Mouse (Mus musculus): Measurements from ENCODE around the gene Mettl3. TPM values are rescaled to one million over a fixed set of nuclear protein-coding genes. Genes with fewer than 3 reads are reported as not detected.
"Not testable (repeated sequence)": the region's sequence is repeated elsewhere in the genome, so short reads cannot be mapped to it uniquely, and the experiment has no call there.

Gene Mettl3
- polyA plus RNA-seq, 1 experiment from 2014 or later = 52.9 TPM

GRCm38 (mm10) chr14:52315792-52316440 lies 11.0 kb upstream of the Mettl3 start:
- H3K9me3 ChIP-seq = no peaks in the 10 kb centered on the region
- WGBS = under 1% methylated on average over 33 of the region's 41 CpGs
- peak overlapping the region; percentile 94 for H3K9ac ChIP-seq
- H3K36me3 ChIP-seq = peaks cover 39% of the 10 kb centered on the region
- peak overlapping the region; percentile 87 for H3K4me2 ChIP-seq
- H3K27ac ChIP-seq = peak overlapping the region; percentile 92
- H3K27me3 ChIP-seq = no peaks in the 10 kb centered on the region
- peak; percentile 81 for ATAC-seq (ENCODE audit: insufficient number of reproducible peaks, insufficient read depth, low FRiP score, low TSS enrichment, low read depth)
- H3K4me1 ChIP-seq = peaks cover 41% of the 10 kb centered on the region
- H3K4me3 ChIP-seq = peak overlapping the region; percentile 82

- no peaks in the 10 kb centered on the region for H3K9me3 ChIP-seq
- H3K36me3 ChIP-seq = peaks cover 45% of the 10 kb centered on the region
- H3K4me3 ChIP-seq = peak overlapping the region; percentile 82
- 5% methylated on average over 17 of the region's 17 CpGs for WGBS
- ATAC-seq (ENCODE audit: insufficient number of reproducible peaks, insufficient read depth, low FRiP score, low TSS enrichment, low read depth) = no peak
- peak overlapping the region; percentile 87 for H3K4me2 ChIP-seq
- H3K27ac ChIP-seq = peak overlapping the region; percentile 92
- H3K4me1 ChIP-seq = peaks cover 41% of the 10 kb centered on the region
- H3K9ac ChIP-seq = peak overlapping the region; percentile 94
- no peaks in the 10 kb centered on the region for H3K27me3 ChIP-seq
Measured at GRCm38 (mm10) chr14:52315283-52315780, 10.4 kb upstream of the Mettl3 start.

DNA sequence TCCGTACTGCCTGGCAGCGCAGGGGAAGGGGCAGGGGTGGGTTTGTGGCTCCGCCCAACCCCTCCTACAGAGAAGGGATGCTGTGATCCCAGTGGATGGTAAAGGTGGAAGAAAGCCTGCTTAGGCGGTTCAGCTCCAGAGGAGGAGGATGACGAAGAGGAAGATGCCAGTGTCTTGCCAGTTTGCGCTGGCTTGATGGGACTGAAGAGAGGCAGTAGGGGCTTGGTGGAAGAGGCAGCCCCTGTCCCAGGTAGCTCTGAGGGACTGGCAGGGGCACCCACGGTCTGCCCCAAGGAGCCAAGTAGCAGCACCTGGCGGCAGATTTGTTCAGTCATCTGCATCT lies 9.9 kb upstream of the Mettl3 start:
- Histone ChIP-seq H3K9me3 (no peaks in the 10 kb centered on the region), H3K9ac (peak overlapping the region; percentile 94), H3K36me3 (peaks cover 50% of the 10 kb centered on the region), H3K4me2 (peak overlapping the region; percentile 87), H3K4me3 (peak overlapping the region; percentile 82), H3K27ac (0 out of 2 replicates have a peak overlapping the region, but pooled peaks have one; percentile 92), H3K27me3 (no peaks in the 10 kb centered on the region), H3K4me1 (peaks cover 41% of the 10 kb centered on the region)
- no peak for ATAC-seq (ENCODE audit: insufficient number of reproducible peaks, insufficient read depth, low FRiP score, low TSS enrichment, low read depth)
- WGBS = 45% methylated on average over 8 of the region's 8 CpGs

DNA sequence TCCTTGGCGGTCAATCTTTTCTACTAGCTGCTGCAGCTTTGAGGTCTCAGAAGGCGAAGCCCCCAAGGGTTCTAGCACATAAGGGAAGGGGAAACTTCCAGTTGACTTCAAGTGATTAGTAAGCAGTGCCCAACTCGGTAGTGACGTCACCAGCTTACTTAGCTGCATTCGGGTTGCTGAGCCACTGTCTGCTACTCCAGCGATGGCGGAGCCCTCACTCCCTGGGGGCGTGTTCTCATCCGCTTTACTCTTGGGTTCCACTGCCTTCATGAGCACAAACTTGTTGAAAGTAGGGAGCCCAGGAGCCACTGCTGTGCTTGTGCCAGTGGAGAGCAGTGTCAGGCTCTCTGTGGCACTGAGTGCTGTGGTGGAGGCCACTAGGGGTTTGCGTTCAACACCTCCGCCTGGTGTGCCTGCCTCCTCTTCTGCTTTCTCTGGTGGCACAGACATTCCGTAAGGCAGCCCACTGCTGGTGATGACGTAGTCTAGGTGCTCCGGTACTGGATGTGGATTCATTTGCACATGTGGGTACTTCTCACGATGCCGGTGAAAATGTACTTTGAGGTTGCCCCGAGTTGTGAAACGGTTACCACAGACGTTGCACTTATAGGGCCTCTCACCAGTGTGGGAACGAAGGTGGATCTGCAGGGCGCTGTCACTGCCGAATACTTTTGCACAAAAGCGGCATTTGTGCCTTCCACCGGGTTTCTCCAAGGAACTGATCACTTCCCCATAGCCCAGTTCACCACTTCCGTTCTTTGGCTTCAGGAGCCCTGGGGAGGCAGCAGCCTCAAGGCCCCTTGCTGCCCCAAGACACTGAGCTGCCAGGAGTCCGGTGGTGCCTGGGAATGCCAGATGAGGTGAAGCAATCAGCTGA lies 9.2 kb upstream of the Mettl3 start:
- Histone ChIP-seq H3K27ac (no peak overlapping the region), H3K4me2 (peak overlapping the region; percentile 87), H3K4me1 (peaks cover 41% of the 10 kb centered on the region), H3K36me3 (peaks cover 55% of the 10 kb centered on the region), H3K9ac (peak overlapping the region; percentile 94), H3K9me3 (no peaks in the 10 kb centered on the region), H3K27me3 (no peaks in the 10 kb centered on the region), H3K4me3 (peak overlapping the region; percentile 82)
- 87% methylated on average over 26 of the region's 26 CpGs for WGBS
- no peak for ATAC-seq (ENCODE audit: insufficient number of reproducible peaks, insufficient read depth, low FRiP score, low TSS enrichment, low read depth)

- Histone ChIP-seq H3K4me1 (peaks cover 35% of the 10 kb centered on the region), H3K27me3 (no peaks in the 10 kb centered on the region), H3K4me2 (no peak overlapping the region), H3K4me3 (no peak overlapping the region), H3K36me3 (peaks cover 63% of the 10 kb centered on the region), H3K9me3 (no peaks in the 10 kb centered on the region), H3K27ac (no peak overlapping the region), H3K9ac (no peak overlapping the region)
- no peak for ATAC-seq (ENCODE audit: insufficient number of reproducible peaks, insufficient read depth, low FRiP score, low TSS enrichment, low read depth)
- 87% methylated on average over 2 of the region's 2 CpGs for WGBS
Measured at GRCm38 (mm10) chr14:52310906-52311305, 6.0 kb upstream of the Mettl3 start.

- 94% methylated on average over 6 of the region's 6 CpGs for WGBS
- not testable (repeated sequence) for H3K27ac ChIP-seq; H3K9me3 ChIP-seq; H3K9ac ChIP-seq; H3K4me2 ChIP-seq; H3K27me3 ChIP-seq; ATAC-seq (ENCODE audit: insufficient number of reproducible peaks, insufficient read depth, low FRiP score, low TSS enrichment, low read depth); H3K4me3 ChIP-seq
- Histone ChIP-seq H3K36me3 (peaks cover 63% of the 10 kb centered on the region), H3K4me1 (peaks cover 34% of the 10 kb centered on the region)
Measured at GRCm38 (mm10) chr14:52310343-52310742, 5.4 kb upstream of the Mettl3 start.

DNA sequence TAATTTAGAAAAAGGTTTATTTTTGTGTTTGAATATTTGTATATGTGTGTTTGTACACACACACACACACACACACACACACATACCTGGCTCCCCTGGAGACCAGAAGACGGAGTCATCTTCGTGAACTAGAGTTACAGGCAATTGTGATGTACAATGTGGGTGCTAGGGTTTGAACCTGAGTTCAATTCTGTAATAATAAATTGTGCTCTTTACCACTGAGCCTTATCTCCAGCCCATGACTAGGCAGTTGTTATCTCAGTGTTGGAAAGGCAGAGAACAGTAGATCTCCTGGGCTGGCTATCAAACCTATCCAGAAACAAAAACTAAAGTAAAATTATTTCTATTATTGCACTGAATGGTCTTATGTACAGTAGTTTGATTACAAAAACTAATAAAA lies 1.2 kb upstream of the Mettl3 start:
- Histone ChIP-seq H3K9me3 (no peaks in the 10 kb centered on the region), H3K4me3 (no peak overlapping the region), H3K4me2 (no peak overlapping the region), H3K9ac (no peak overlapping the region), H3K4me1 (peaks cover 7% of the 10 kb centered on the region; the same call in 1 of the 2 replicates), H3K36me3 (peaks cover 25% of the 10 kb centered on the region), H3K27ac (no peak overlapping the region), H3K27me3 (no peaks in the 10 kb centered on the region)
- no peak for ATAC-seq (ENCODE audit: insufficient number of reproducible peaks, insufficient read depth, low FRiP score, low TSS enrichment, low read depth)
- WGBS = 96% methylated on average over 2 of the region's 2 CpGs

DNA sequence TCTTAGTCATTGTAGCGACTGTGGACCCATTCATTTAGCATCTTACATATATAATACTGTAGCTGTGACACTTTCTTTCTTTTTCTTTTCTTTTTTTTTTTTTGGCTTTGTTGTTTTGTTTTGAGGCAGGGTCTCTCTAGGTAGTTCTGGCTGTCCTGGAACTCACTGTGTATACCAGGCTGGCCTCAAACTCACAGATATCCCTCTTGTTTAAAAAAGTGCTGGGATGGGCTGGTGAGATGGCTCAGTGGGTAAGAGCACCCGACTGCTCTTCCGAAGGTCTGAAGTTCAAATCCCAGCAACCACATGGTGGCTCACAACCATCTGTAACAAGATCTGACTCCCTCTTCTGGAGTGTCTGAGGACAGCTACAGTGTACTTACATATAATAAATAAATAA lies 1.4 kb downstream of the Mettl3 start:
- not testable (repeated sequence) for H3K4me1 ChIP-seq; H3K27me3 ChIP-seq; H3K9ac ChIP-seq; H3K9me3 ChIP-seq; H3K27ac ChIP-seq; ATAC-seq (ENCODE audit: insufficient number of reproducible peaks, insufficient read depth, low FRiP score, low TSS enrichment, low read depth)
- 84% methylated on average over 3 of the region's 3 CpGs for WGBS
- Histone ChIP-seq H3K36me3 (peaks cover 18% of the 10 kb centered on the region), H3K4me3 (peak overlapping the region; percentile 72; the same call in 1 of the 2 replicates), H3K4me2 (peak overlapping the region; percentile 76; the same call in 1 of the 2 replicates)

DNA sequence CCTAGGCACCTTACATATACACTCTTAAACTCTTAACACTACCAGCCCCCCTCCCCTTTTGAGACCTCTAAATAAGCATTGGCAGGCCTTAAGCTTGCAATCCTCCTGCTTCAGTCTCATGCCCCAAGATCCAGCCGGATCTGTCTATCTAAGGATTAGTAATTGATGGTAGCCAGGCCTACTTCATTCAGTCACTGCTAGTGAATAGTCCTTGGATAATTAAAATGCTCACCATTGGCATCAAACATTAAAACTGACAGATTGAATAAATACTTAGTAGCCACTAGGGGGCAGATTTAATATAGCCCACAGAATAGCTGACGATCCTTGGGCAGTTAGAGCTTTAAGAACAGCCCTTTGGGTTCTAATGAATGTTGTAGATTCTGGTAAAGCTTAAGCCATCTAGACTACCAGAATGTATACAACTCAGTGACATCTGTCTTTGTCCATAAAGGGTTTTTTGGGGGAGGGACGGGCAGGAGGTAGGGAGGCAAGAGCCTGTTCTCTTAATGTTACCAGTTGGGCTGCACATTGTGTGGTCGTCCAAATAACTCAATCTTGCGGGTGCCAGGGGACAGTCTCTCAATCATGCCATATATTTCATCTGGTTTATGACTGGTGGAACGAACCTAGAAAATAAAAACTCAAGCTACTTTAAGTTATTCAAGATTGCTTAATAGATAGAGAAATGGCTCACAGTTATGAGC lies 9.2 kb downstream of the Mettl3 start:
- H3K36me3 ChIP-seq = peaks cover 86% of the 10 kb centered on the region
- H3K9ac ChIP-seq = no peak overlapping the region
- no peak overlapping the region for H3K4me2 ChIP-seq
- H3K9me3 ChIP-seq = no peaks in the 10 kb centered on the region
- no peaks in the 10 kb centered on the region for H3K4me1 ChIP-seq
- WGBS = 73% methylated on average over 6 of the region's 6 CpGs
- H3K4me3 ChIP-seq = no peak overlapping the region
- no peak for ATAC-seq (ENCODE audit: insufficient number of reproducible peaks, insufficient read depth, low FRiP score, low TSS enrichment, low read depth)
- H3K27me3 ChIP-seq = no peaks in the 10 kb centered on the region
- H3K27ac ChIP-seq = no peak overlapping the region

DNA sequence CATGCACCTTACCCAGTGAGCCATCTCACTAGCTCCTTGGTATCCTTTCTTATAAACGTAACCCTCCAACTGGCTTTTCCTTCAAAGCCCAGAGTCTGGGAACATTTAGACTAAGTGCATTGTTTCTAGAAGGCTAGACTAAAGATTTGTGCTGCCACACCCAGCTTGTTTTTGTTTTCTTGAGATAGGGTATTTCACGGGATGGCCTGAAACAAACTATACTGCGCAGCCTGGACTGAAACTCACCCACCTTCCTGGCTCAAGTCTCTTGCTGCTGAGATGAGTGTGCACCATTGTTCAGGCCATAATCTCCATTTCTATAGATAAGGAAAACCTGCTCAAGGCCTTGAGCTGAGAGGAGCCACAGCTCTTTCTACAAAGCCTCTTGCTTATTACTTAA lies 20.7 kb downstream of the Mettl3 start:
- H3K4me1 ChIP-seq = peaks cover 8% of the 10 kb centered on the region
- WGBS = 91% methylated on average over 3 of the region's 3 CpGs
- H3K9me3 ChIP-seq = no peaks in the 10 kb centered on the region
- H3K4me3 ChIP-seq = no peak overlapping the region
- no peak overlapping the region for H3K9ac ChIP-seq
- H3K36me3 ChIP-seq = peaks cover 44% of the 10 kb centered on the region
- H3K27ac ChIP-seq = no peak overlapping the region
- no peak overlapping the region for H3K4me2 ChIP-seq
- no peaks in the 10 kb centered on the region for H3K27me3 ChIP-seq
- no peak for ATAC-seq (ENCODE audit: insufficient number of reproducible peaks, insufficient read depth, low FRiP score, low TSS enrichment, low read depth)

- H3K27ac ChIP-seq = no peak overlapping the region
- no peaks in the 10 kb centered on the region for H3K27me3 ChIP-seq
- no peak overlapping the region for H3K4me2 ChIP-seq
- 92% methylated on average over 5 of the region's 5 CpGs for WGBS
- no peak overlapping the region for H3K4me3 ChIP-seq
- peaks cover 8% of the 10 kb centered on the region for H3K4me1 ChIP-seq
- ATAC-seq (ENCODE audit: insufficient number of reproducible peaks, insufficient read depth, low FRiP score, low TSS enrichment, low read depth) = no peak
- no peak overlapping the region for H3K9ac ChIP-seq
- no peaks in the 10 kb centered on the region for H3K9me3 ChIP-seq
- peaks cover 41% of the 10 kb centered on the region for H3K36me3 ChIP-seq
Measured at GRCm38 (mm10) chr14:52283629-52284028, 21.3 kb downstream of the Mettl3 start.
